Mouse (Mus musculus) lung, adult 18-20 months (tissue): ENCODE measurements around the gene Calcr.
"Not testable (repeated sequence)": the region's sequence is repeated elsewhere in the genome, so short reads cannot be mapped to it uniquely, and the experiment has no call there.

ENCODE experiments used
- DNase-seq, 2 experiments: peaks; one replicate each; pipeline ENCODE4 v3.0.0; 2022; ENCODE audit warnings: mixed read lengths in 2 of 2

Gene Calcr

GRCm38 (mm10) chr6:3764230-3764764 lies at the start of gene Calcr:
TSS of gene Calcr (minus strand) at chr6:3764714.
- no peak for DNase-seq

GRCm38 (mm10) chr6:3767485-3767884 lies 3.0 kb upstream of the Calcr start:
- DNase-seq, result no peak

- no peak for DNase-seq
Measured at GRCm38 (mm10) chr6:3763171-3763967, 1.1 kb downstream of the Calcr start.

GRCm38 (mm10) chr6:3751576-3751975 lies 12.9 kb downstream of the Calcr start:
- DNase-seq, result no peak

- DNase-seq, result no peak
Measured at GRCm38 (mm10) chr6:3749624-3750023, 14.9 kb downstream of the Calcr start.

GRCm38 (mm10) chr6:3745546-3745945 lies 19.0 kb downstream of the Calcr start:
- no peak for DNase-seq

GRCm38 (mm10) chr6:3741996-3742713 lies 22.4 kb downstream of the Calcr start:
- DNase-seq, result peak in 1 of 2 experiments; percentile 5

- DNase-seq, result no peak
Measured at GRCm38 (mm10) chr6:3741296-3741695, 23.2 kb downstream of the Calcr start.

- no peak for DNase-seq
Measured at GRCm38 (mm10) chr6:3730246-3730867, 34.2 kb downstream of the Calcr start.

GRCm38 (mm10) chr6:3688087-3688642 lies 76.3 kb downstream of the Calcr start:
- no peak for DNase-seq

- DNase-seq, result not testable (repeated sequence)
Measured at GRCm38 (mm10) chr6:3678286-3678685, 86.2 kb downstream of the Calcr start.

GRCm38 (mm10) chr6:3677806-3678205 lies 86.7 kb downstream of the Calcr start:
- DNase-seq, result no peak

GRCm38 (mm10) chr6:3671941-3672340 lies 92.6 kb downstream of the Calcr start:
- DNase-seq, result not testable (repeated sequence)

- no peak for DNase-seq
Measured at GRCm38 (mm10) chr6:3664147-3664716, 100.3 kb downstream of the Calcr start.

GRCm38 (mm10) chr6:3658405-3658804 lies 106.1 kb downstream of the Calcr start:
- DNase-seq, result no peak
